Mouse (Mus musculus) CH12.LX (cell line): ENCODE measurements around the gene Dpf3. TPM values are rescaled to one million over a fixed set of nuclear protein-coding genes. Genes with fewer than 3 reads are reported as not detected.

Experiments
- DNase-seq: peaks from one replicate; pipeline ENCODE4 v3.0.0-alpha.2; 2013; ENCODE audit errors: extremely low read depth
- H3K27ac ChIP-seq: 2 replicates; pipeline ENCODE4 v1.5.1; 2012; ENCODE audit warnings: low read depth, mild to moderate bottlenecking, control low read depth, moderate library complexity; ENCODE audit not compliant: insufficient read depth
- H3K27me3 ChIP-seq: replicated peaks from 2 replicates; pipeline ENCODE3; 2012; ENCODE audit warnings: inconsistent platforms
- H3K36me3 ChIP-seq, 2 experiments: replicated peaks in 1 of 2; 2 replicates each; pipeline versions ENCODE3 to v1.6.1; 2012; ENCODE audit warnings: inconsistent platforms in 1 of 2, low read length in 1 of 2, mild to moderate bottlenecking in 1 of 2, mixed read lengths in 1 of 2, moderate library complexity in 1 of 2; ENCODE audit not compliant: control insufficient read depth in 1 of 2, insufficient read depth in 1 of 2
- H3K4me1 ChIP-seq, 2 experiments: 2 replicates each; pipeline ENCODE4 v1.6.1; 2012; ENCODE audit warnings: inconsistent platforms in 1 of 2, moderate library complexity in 1 of 2; ENCODE audit not compliant: insufficient read depth in 2 of 2, control insufficient read depth in 1 of 2
- H3K4me2 ChIP-seq: 2 replicates; pipeline ENCODE4 v1.6.1; 2012; ENCODE audit warnings: low read depth, mild to moderate bottlenecking, control low read depth; ENCODE audit not compliant: poor library complexity, insufficient read depth, severe bottlenecking
- H3K4me3 ChIP-seq, 3 experiments: fragments of 150-350 bp in 1 of 3; sonication (generic) in 1 of 3; replicated peaks in 1 of 3; 2 replicates each; pipeline versions ENCODE3 to v1.5.1; 2011 to 2012; ENCODE audit warnings: low read depth in 2 of 3, low read length in 2 of 3, mild to moderate bottlenecking in 2 of 3, moderate library complexity in 2 of 3, control low read depth in 1 of 3, improper control_type of control experiment in 1 of 3, inconsistent platforms in 1 of 3, mixed read lengths in 1 of 3; ENCODE audit not compliant: poor library complexity in 1 of 3
- H3K79me2 ChIP-seq: replicated peaks from 2 replicates; pipeline ENCODE4 v1.6.1; 2012; ENCODE audit warnings: mild to moderate bottlenecking, moderate library complexity; ENCODE audit not compliant: control insufficient read depth, poor library complexity, insufficient read depth, severe bottlenecking; ENCODE audit errors: extremely low read depth
- H3K9ac ChIP-seq: 2 replicates; pipeline ENCODE4 v1.6.1; 2012; ENCODE audit warnings: low read depth, mild to moderate bottlenecking, control low read depth, moderate library complexity; ENCODE audit not compliant: insufficient read depth
- H3K9me3 ChIP-seq: replicated peaks from 2 replicates; pipeline ENCODE3; 2012; ENCODE audit warnings: low read length, inconsistent platforms, mixed read lengths
- BHLHE40 ChIP-seq: IDR thresholded peaks from 2 replicates; pipeline ENCODE4 v1.6.1; 2011; ENCODE audit warnings: mild to moderate bottlenecking, low read depth, low read length, improper control_type of control experiment
- CHD2 ChIP-seq: IDR thresholded peaks from 2 replicates; pipeline ENCODE4 v1.6.1; 2011; ENCODE audit warnings: low read length, improper control_type of control experiment
- ELF1 ChIP-seq: IDR thresholded peaks from 2 replicates; pipeline ENCODE4 v1.6.1; 2014; ENCODE audit warnings: low read depth, mild to moderate bottlenecking, inconsistent platforms, low read length, improper control_type of control experiment
- ETS1 ChIP-seq: conservative IDR thresholded peaks from 2 replicates; pipeline ENCODE4 v1.6.1; 2012; ENCODE audit warnings: low read depth, mild to moderate bottlenecking, inconsistent platforms, low read length, improper control_type of control experiment, moderate library complexity
- GABPA ChIP-seq: IDR thresholded peaks from 2 replicates; pipeline ENCODE4 v1.6.1; 2012; ENCODE audit warnings: low read depth, low read length, improper control_type of control experiment, inconsistent platforms; ENCODE audit not compliant: insufficient replicate concordance
- IRF4 ChIP-seq: IDR thresholded peaks from 2 replicates; pipeline ENCODE4 v1.6.1; 2014; ENCODE audit warnings: low read depth, mild to moderate bottlenecking, inconsistent platforms, low read length, improper control_type of control experiment
- JUND ChIP-seq: conservative IDR thresholded peaks from 2 replicates; pipeline ENCODE4 v1.6.1; 2011; ENCODE audit warnings: low read depth, low read length, improper control_type of control experiment
- MAFK ChIP-seq: IDR thresholded peaks from 2 replicates; pipeline ENCODE4 v1.6.1; 2011; ENCODE audit warnings: low read length, improper control_type of control experiment; ENCODE audit not compliant: insufficient replicate concordance
- MAZ ChIP-seq: IDR thresholded peaks from 2 replicates; pipeline ENCODE4 v1.6.1; 2012; ENCODE audit warnings: low read depth, mild to moderate bottlenecking, inconsistent platforms, low read length, improper control_type of control experiment, moderate library complexity
- MXI1 ChIP-seq: IDR thresholded peaks from 2 replicates; pipeline ENCODE4 v1.6.1; 2011; ENCODE audit warnings: mild to moderate bottlenecking, low read depth, low read length, improper control_type of control experiment
- NELFE ChIP-seq: IDR thresholded peaks from 2 replicates; pipeline ENCODE4 v1.6.1; 2011; ENCODE audit warnings: low read depth, low read length, improper control_type of control experiment
- NRF1 ChIP-seq: IDR thresholded peaks from 2 replicates; pipeline ENCODE4 v1.6.1; 2014; ENCODE audit warnings: low read depth, mild to moderate bottlenecking, inconsistent platforms, low read length, improper control_type of control experiment, moderate library complexity
- PAX5 ChIP-seq: IDR thresholded peaks from 2 replicates; pipeline ENCODE4 v1.6.1; 2012; ENCODE audit warnings: low read length, inconsistent platforms, mixed read lengths
- POLR2A ChIP-seq: IDR thresholded peaks from 2 replicates; pipeline ENCODE4 v1.6.1; 2011; ENCODE audit warnings: low read depth, mild to moderate bottlenecking, improper control_type of control experiment, low read length
- POLR2AphosphoS2 ChIP-seq: IDR thresholded peaks from 2 replicates; pipeline ENCODE4 v1.6.1; 2011; ENCODE audit warnings: low read depth, low read length, improper control_type of control experiment
- RAD21 ChIP-seq: IDR thresholded peaks from 2 replicates; pipeline ENCODE4 v1.6.1; 2011; ENCODE audit warnings: low read depth, mild to moderate bottlenecking, low read length, improper control_type of control experiment, moderate library complexity
- TBP ChIP-seq: conservative IDR thresholded peaks from 2 replicates; pipeline ENCODE4 v1.6.1; 2011; ENCODE audit warnings: low read depth, low read length, improper control_type of control experiment
- ZMIZ1 ChIP-seq: IDR thresholded peaks from 2 replicates; pipeline ENCODE4 v1.6.1; 2012; ENCODE audit warnings: low read depth, mild to moderate bottlenecking, inconsistent platforms, low read length, improper control_type of control experiment
- dilution Hi-C: fragments of 300-500 bp; cut with MboI; formaldehyde crosslinking; loops from 2 replicates; pipeline ENCODE4 v1.14.3; 2020; ENCODE audit warnings: low sequenced_read_pairs; ENCODE audit not compliant: extremely low pct_unique_long_range_greater_than_20kb, extremely low pct_ligation_motif_present
- in situ Hi-C: fragments of 300-500 bp; cut with MboI; formaldehyde crosslinking; loops from 3 replicates; pipeline ENCODE4 v1.14.3; 2019; ENCODE audit warnings: low sequenced_read_pairs, low pct_ligation_motif_present, low pct_unique_long_range_greater_than_20kb, mixed read lengths
- polyA plus RNA-seq: library from polyadenylated mRNA; unstranded; fragments of >175 nt; gene quantifications from 2 replicates; pipeline ENCODE4 v1.2.1, GENCODE M21; 2012; ENCODE audit warnings: low read depth; ENCODE audit not compliant: insufficient read length
- total RNA-seq, 2 experiments: library from RNA; depleted of rRNA; stranded (reverse); fragments of 300-350 nt in 1 of 2; fragments of >200 nt in 1 of 2; gene quantifications; 2 replicates each; pipeline ENCODE4 v1.2.3; 2012 to 2014

Gene Dpf3
- total and polyA plus RNA-seq, 3 experiments: 0.42 to 1.2 (median 1.2) TPM

DNA sequence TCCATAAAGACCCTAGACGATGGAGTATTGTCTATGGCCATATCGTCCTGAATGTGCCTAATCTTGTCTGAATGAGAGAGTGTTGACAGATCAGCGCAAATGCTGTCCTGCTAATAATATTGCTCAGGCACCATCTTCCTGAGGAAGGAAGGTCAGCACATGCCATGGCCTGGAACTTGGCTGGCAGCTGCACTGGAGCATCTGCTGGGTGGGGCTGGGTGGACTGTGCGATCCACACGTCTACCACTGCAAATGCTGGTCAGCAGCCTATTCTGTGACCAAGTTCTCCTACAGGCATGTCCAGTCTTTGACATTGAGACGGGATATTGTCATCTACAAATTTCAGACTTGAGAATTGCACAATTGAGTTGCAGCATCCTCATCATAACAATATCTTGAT, 257.8 kb downstream of the Dpf3 start:
- no peak for DNase-seq
- H3K4me2 ChIP-seq: no peak overlapping the region
- H3K36me3 ChIP-seq: no peaks in the 10 kb centered on the region
- H3K79me2 ChIP-seq: no peaks in the 10 kb centered on the region
- no peak overlapping the region for H3K9ac ChIP-seq
- dilution Hi-C loops: no loop called here
- H3K27ac ChIP-seq: no peak overlapping the region
- in situ Hi-C loops: no loop called here
- H3K4me3 ChIP-seq: no peak overlapping the region
- no peak for TF ChIP-seq ETS1
- no peaks in the 10 kb centered on the region for H3K9me3 ChIP-seq
- peaks cover 2 to 20% of the 10 kb centered on the region in 2 experiments; a peak in 2 of 4 replicates for H3K4me1 ChIP-seq
- H3K27me3 ChIP-seq: no peaks in the 10 kb centered on the region

DNA sequence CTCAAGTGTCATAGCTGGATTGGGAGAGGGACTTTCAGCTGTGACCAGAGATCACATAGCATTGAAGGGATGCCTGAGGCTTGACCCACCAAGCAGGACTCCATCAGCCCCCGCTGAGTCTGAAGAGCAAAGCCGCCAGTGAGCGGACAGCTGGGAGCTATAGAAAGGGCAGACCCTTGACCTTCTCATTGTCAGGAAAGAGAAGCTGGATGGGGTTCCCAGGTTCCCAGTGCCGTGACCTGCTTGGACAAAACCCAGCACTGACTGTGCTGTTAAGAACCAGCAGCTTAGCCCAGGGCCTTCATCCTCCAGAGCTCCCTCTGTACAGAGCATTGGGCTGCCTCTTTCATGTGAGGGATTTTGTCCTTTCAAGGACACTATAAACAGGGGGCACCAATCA, 260.5 kb downstream of the Dpf3 start:
- DNase-seq: no peak
- Histone ChIP-seq H3K4me2 (no peak overlapping the region), H3K4me3 (no peak overlapping the region), H3K36me3 (no peaks in the 10 kb centered on the region), H3K79me2 (no peaks in the 10 kb centered on the region), H3K27me3 (no peaks in the 10 kb centered on the region), H3K27ac (no peak overlapping the region), H3K4me1 (peaks cover 2 to 29% of the 10 kb centered on the region in 2 experiments; a peak in 2 of 4 replicates), H3K9me3 (no peaks in the 10 kb centered on the region), H3K9ac (no peak overlapping the region)
- in situ Hi-C loops: no loop called here
- no peak for TF ChIP-seq PAX5
- TF ChIP-seq NRF1: no peak
- TF ChIP-seq POLR2AphosphoS2: no peak
- dilution Hi-C loops: no loop called here

DNA sequence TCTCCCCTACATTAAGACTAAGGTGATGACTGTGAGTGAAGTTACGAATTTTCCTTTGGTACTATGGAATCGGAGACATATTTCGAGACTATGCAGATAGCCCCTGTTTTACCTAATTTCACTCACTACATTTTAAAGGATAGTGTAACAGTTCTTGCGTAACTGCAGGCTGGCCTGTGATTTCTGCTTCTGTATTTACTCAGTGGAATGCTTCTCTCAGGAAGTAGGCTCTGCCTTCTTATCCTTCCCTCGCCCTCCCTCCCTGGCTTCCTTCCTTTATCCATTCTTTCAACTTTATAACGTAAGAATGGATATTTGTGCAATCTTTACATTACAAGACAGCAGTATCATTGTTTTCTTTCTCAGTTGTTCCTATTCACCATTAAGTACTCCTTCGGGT, 266.6 kb downstream of the Dpf3 start:
- H3K4me2 ChIP-seq: no peak overlapping the region
- H3K27ac ChIP-seq: no peak overlapping the region
- H3K36me3 ChIP-seq: no peaks in the 10 kb centered on the region
- no peak overlapping the region for H3K4me3 ChIP-seq
- H3K27me3 ChIP-seq: no peaks in the 10 kb centered on the region
- H3K9ac ChIP-seq: no peak overlapping the region
- H3K4me1 ChIP-seq: peaks cover 0 to 11% of the 10 kb centered on the region in 2 experiments; a peak in 2 of 4 replicates
- no peaks in the 10 kb centered on the region for H3K79me2 ChIP-seq
- no peak for TF ChIP-seq GABPA
- TF ChIP-seq NRF1: no peak
- no peak for TF ChIP-seq CHD2
- no peak for TF ChIP-seq ZMIZ1
- no peak for TF ChIP-seq POLR2A
- no peak for TF ChIP-seq RAD21
- TF ChIP-seq MXI1: no peak
- TF ChIP-seq NELFE: no peak
- no peak for TF ChIP-seq BHLHE40
- TF ChIP-seq TBP: no peak
- no peak for TF ChIP-seq JUND
- TF ChIP-seq IRF4: no peak
- TF ChIP-seq ELF1: no peak
- TF ChIP-seq MAZ: no peak
- TF ChIP-seq MAFK: no peak
- no peak for DNase-seq
- in situ Hi-C loops: no loop called here
- H3K9me3 ChIP-seq: no peaks in the 10 kb centered on the region
- dilution Hi-C loops: no loop called here
